Mouse (Mus musculus): Measurements from ENCODE around the gene Gabrb1. TPM values are rescaled to one million over a fixed set of nuclear protein-coding genes. Genes with fewer than 3 reads are reported as not detected.

Gabrb1 gene
- 10 to 100 TPM; 83.8 to 93.1 TPM for total RNA-seq (2021)
- long read RNA-seq, experiment 1, full-length matches to known transcripts = 45 of 66 reads
- long read RNA-seq, experiment 1, partial matches to known transcripts = 10 of 66 reads
- long read RNA-seq, experiment 1, other reads (novel, unspliced or antisense) = 11 of 66 reads
- long read RNA-seq, experiment 2, full-length matches to known transcripts = 41 of 55 reads
- long read RNA-seq, experiment 2, partial matches to known transcripts = 7 of 55 reads
- long read RNA-seq, experiment 2, other reads (novel, unspliced or antisense) = 7 of 55 reads

- DNase-seq (ENCODE audit: low spot score in 2 of 2) = peak; percentile 63 to 80
Measured at GRCm38 (mm10) chr5:71657482-71658114, at the start of gene Gabrb1. TSS of gene Gabrb1 (plus strand) at chr5:71658113.

GRCm38 (mm10) chr5:71608735-71609134 is 49.2 kb upstream of the Gabrb1 start:
- DNase-seq (ENCODE audit: low spot score in 2 of 2) = no peak

GRCm38 (mm10) chr5:71614311-71614710 is 43.6 kb upstream of the Gabrb1 start:
- no peak for DNase-seq (ENCODE audit: low spot score in 2 of 2)

GRCm38 (mm10) chr5:71616734-71617133 is 41.2 kb upstream of the Gabrb1 start:
- no peak for DNase-seq (ENCODE audit: low spot score in 2 of 2)

- DNase-seq (ENCODE audit: low spot score in 2 of 2) = no peak
Measured at GRCm38 (mm10) chr5:71627820-71628219, 30.1 kb upstream of the Gabrb1 start.

GRCm38 (mm10) chr5:71639804-71640203 is 18.1 kb upstream of the Gabrb1 start:
- no peak for DNase-seq (ENCODE audit: low spot score in 2 of 2)

GRCm38 (mm10) chr5:71648108-71648507 is 9.8 kb upstream of the Gabrb1 start:
- DNase-seq (ENCODE audit: low spot score in 2 of 2) = no peak

- DNase-seq (ENCODE audit: low spot score in 2 of 2) = peak in 1 of 2 experiments; percentile 21
Measured at GRCm38 (mm10) chr5:71654056-71654455, 3.9 kb upstream of the Gabrb1 start.

- DNase-seq (ENCODE audit: low spot score in 2 of 2) = peak; percentile 39 to 56
Measured at GRCm38 (mm10) chr5:71656771-71657170, 1.1 kb upstream of the Gabrb1 start.

GRCm38 (mm10) chr5:71658115-71658497 is 193 bp downstream of the Gabrb1 start, which contains the start of gene Gabra4:
TSS of gene Gabra4 (minus strand) at chr5:71658308.
- peak in 1 of 2 experiments; percentile 42 for DNase-seq (ENCODE audit: low spot score in 2 of 2)

- DNase-seq (ENCODE audit: low spot score in 2 of 2) = no peak
Measured at GRCm38 (mm10) chr5:71665593-71665992, 7.7 kb downstream of the Gabrb1 start.

GRCm38 (mm10) chr5:71699696-71700467 is 42.0 kb downstream of the Gabrb1 start:
- peak; percentile 77 to 81 for DNase-seq (ENCODE audit: low spot score in 2 of 2)

GRCm38 (mm10) chr5:71700468-71701272 is 42.8 kb downstream of the Gabrb1 start:
- peak; percentile 62 to 73 for DNase-seq (ENCODE audit: low spot score in 2 of 2)

GRCm38 (mm10) chr5:71701273-71701614 is 43.3 kb downstream of the Gabrb1 start:
- no peak for DNase-seq (ENCODE audit: low spot score in 2 of 2)

GRCm38 (mm10) chr5:71732931-71733792 is 75.2 kb downstream of the Gabrb1 start:
- DNase-seq (ENCODE audit: low spot score in 2 of 2) = no peak

- DNase-seq (ENCODE audit: low spot score in 2 of 2) = no peak
Measured at GRCm38 (mm10) chr5:71747411-71747810, 89.5 kb downstream of the Gabrb1 start.

GRCm38 (mm10) chr5:71753966-71754365 is 96.1 kb downstream of the Gabrb1 start:
- DNase-seq (ENCODE audit: low spot score in 2 of 2) = no peak

GRCm38 (mm10) chr5:71761105-71761504 is 103.2 kb downstream of the Gabrb1 start:
- no peak for DNase-seq (ENCODE audit: low spot score in 2 of 2)

- DNase-seq (ENCODE audit: low spot score in 2 of 2) = no peak
Measured at GRCm38 (mm10) chr5:71781514-71782179, 123.7 kb downstream of the Gabrb1 start.

GRCm38 (mm10) chr5:71822862-71823261 is 164.9 kb downstream of the Gabrb1 start:
- DNase-seq (ENCODE audit: low spot score in 2 of 2) = no peak

Data from left cerebral cortex, adult 18-20 months (tissue).